Mouse (Mus musculus) adipose tissue, adult 10 weeks (tissue): Measurements from ENCODE around the gene Nanos3. TPM values are rescaled to one million over a fixed set of nuclear protein-coding genes. Genes with fewer than 3 reads are reported as not detected.

Experiments
- polyA plus RNA-seq: library from polyadenylated mRNA; stranded (reverse); fragments of 350-450 nt; fragmentation: Illumina TruSeq; extraction: RNeasy Lipid Tissue Mini Kit (QIAGEN cat#74804); gene quantifications from one replicate; pipeline ENCODE4 v1.2.3, GENCODE M21; 2014; ENCODE audit warnings: low read depth, low replicate concordance

Nanos3 gene
- polyA plus RNA-seq, result not detected

GRCm38 (mm10) chr8:84185117-84185516 lies at the start of gene Nanos3:
TSS of gene Nanos3 (minus strand) at chr8:84185217.

GRCm38 (mm10) chr8:84147769-84148530 lies 37.1 kb downstream of the Nanos3 start, which contains the start of the genes Cc2d1a and 4930432K21Rik:
TSS of gene Cc2d1a (minus strand) at chr8:84147936.
TSS of gene 4930432K21Rik (plus strand) at chr8:84148025.

GRCm38 (mm10) chr8:84125656-84126055 lies 59.4 kb downstream of the Nanos3 start, which contains the start of gene Podnl1:
TSS of gene Podnl1 (plus strand) at chr8:84125989.

Other genes starting within 250 kb of the Nanos3 start
- gene Gm10644, start 230.0 kb downstream of the Nanos3 start, polyA plus RNA-seq, result 2.4 TPM
- gene Asf1b, start 229.7 kb downstream of the Nanos3 start, polyA plus RNA-seq, result 2.9 TPM
- 84.4 TPM for gene Prkaca, start 212.2 kb downstream of the Nanos3 start, polyA plus RNA-seq
- gene Samd1, start 187.5 kb downstream of the Nanos3 start, polyA plus RNA-seq, result 24.6 TPM
- gene 1700067K01Rik, start 183.7 kb downstream of the Nanos3 start, polyA plus RNA-seq, result 1.3 TPM
- gene 2210011C24Rik, start 173.0 kb downstream of the Nanos3 start, polyA plus RNA-seq, result 0.62 TPM
- gene Palm3, start 163.7 kb downstream of the Nanos3 start, polyA plus RNA-seq, result 1.3 TPM
- 1.6 TPM for gene Il27ra, start 142.6 kb downstream of the Nanos3 start, polyA plus RNA-seq
- not detected for gene Rln3, start 140.2 kb downstream of the Nanos3 start, polyA plus RNA-seq
- gene Gm10643, start 120.1 kb downstream of the Nanos3 start, polyA plus RNA-seq, result 2.3 TPM
- 11.2 TPM for gene Rfx1, start 118.4 kb downstream of the Nanos3 start, polyA plus RNA-seq
- gene Dcaf15, start 80.4 kb downstream of the Nanos3 start, polyA plus RNA-seq, result 14.2 TPM
- gene Podnl1, start 59.2 kb downstream of the Nanos3 start, polyA plus RNA-seq, result 0.40 TPM
- gene Cc2d1a, start 37.3 kb downstream of the Nanos3 start, polyA plus RNA-seq, result 21.9 TPM
- 2.8 TPM for gene 4930432K21Rik, start 37.2 kb downstream of the Nanos3 start, polyA plus RNA-seq
- 5.1 TPM for gene Zswim4, start 51.8 kb upstream of the Nanos3 start, polyA plus RNA-seq
- 193 TPM for gene D8Ertd738e, start 64.5 kb upstream of the Nanos3 start, polyA plus RNA-seq
- gene Mri1, start 72.1 kb upstream of the Nanos3 start, polyA plus RNA-seq, result 18.5 TPM
- gene Ccdc130, start 85.2 kb upstream of the Nanos3 start, polyA plus RNA-seq, result 15.2 TPM
- gene Cacna1a, start 203.2 kb upstream of the Nanos3 start, polyA plus RNA-seq, result 7.9 TPM